Mouse (Mus musculus) ES-Bruce4 (cell line): ENCODE measurements around the gene Chmp3.

Experiments
- CTCF ChIP-seq: IDR thresholded peaks from one replicate; pipeline ENCODE4 v1.8.1; 2011; ENCODE audit warnings: low read depth, low read length
- EP300 ChIP-seq: IDR thresholded peaks from 2 replicates; pipeline ENCODE4 v1.6.1; 2011; ENCODE audit warnings: low read depth, low read length; ENCODE audit not compliant: insufficient read depth

GRCm38 (mm10) chr6:71494341-71495020 is 49.1 kb upstream of the Chmp3 start:
- TF ChIP-seq CTCF (no peak), EP300 (no peak)
